Mouse (Mus musculus): ENCODE data around the gene Iqschfp.

DNA sequence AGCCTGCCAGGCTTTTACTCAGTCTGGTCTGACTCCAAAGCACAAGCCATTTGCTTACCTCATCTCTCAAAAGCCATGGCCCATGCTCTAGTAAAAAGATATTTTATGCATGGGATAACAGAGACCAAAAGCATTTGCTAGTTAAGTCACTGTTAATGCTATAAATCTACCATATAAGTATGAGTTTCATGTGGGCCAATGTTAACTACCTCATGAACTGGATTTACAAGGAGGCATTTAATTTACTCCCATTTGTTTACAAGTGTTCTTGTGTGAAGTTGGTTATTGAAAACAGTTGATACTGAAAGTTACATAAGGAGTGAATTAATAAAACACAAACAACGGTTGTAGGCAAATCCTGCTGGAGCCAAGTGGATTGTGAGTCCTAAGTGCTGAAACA is 268.1 kb downstream of the Iqschfp start:
- TF ChIP-seq CTCF (IDR thresholded peaks at IDR 0.05; ENCODE audit: control insufficient read depth, insufficient read depth, insufficient read length) (no peak), MAX (IDR thresholded peaks at IDR 0.05) (no peak), CEBPB (IDR thresholded peaks at IDR 0.05; ENCODE audit: low read depth) (no peak), FOSL1 (IDR thresholded peaks at IDR 0.05; ENCODE audit: insufficient read depth, low read length, poor library complexity, severe bottlenecking) (no peak)

Measured in C2C12 (cell line).